Mouse (Mus musculus) midbrain, embryonic 16.5 days (tissue): ENCODE data around the gene Pdzd2. TPM values are rescaled to one million over a fixed set of nuclear protein-coding genes. Genes with fewer than 3 reads are reported as not detected.

ENCODE experiments used
- ATAC-seq: fragments of 200-750 bp; cut with Nextera tagmentation; 2 replicates; pipeline ENCODE4 v1.8.0; 2017; ENCODE audit warnings: moderate TSS enrichment
- H3K27ac ChIP-seq: fragments of 300-500 bp; sonication (generic); 2 replicates; pipeline ENCODE4 v1.5.1; 2014; ENCODE audit warnings: mild to moderate bottlenecking, low read length, mixed read lengths
- H3K27me3 ChIP-seq: fragments of 300-500 bp; sonication (generic); 2 replicates; pipeline ENCODE4 v1.6.1; 2014; ENCODE audit warnings: low read depth, low read length, mixed read lengths; ENCODE audit not compliant: control insufficient read depth, insufficient read depth
- H3K36me3 ChIP-seq: fragments of 300-500 bp; sonication (generic); 2 replicates; pipeline ENCODE4 v1.6.1; 2014; ENCODE audit warnings: mild to moderate bottlenecking, low read length, moderate library complexity, mixed read lengths; ENCODE audit not compliant: control insufficient read depth, insufficient read depth
- H3K4me1 ChIP-seq: fragments of 300-500 bp; sonication (generic); 2 replicates; pipeline ENCODE4 v1.6.1; 2014; ENCODE audit warnings: mild to moderate bottlenecking, low read length, mixed read lengths; ENCODE audit not compliant: control insufficient read depth, insufficient read depth
- H3K4me2 ChIP-seq: fragments of 300-500 bp; sonication (generic); 2 replicates; pipeline ENCODE4 v1.6.1; 2014; ENCODE audit warnings: mild to moderate bottlenecking, low read length, mixed read lengths
- H3K4me3 ChIP-seq: fragments of 300-500 bp; sonication (generic); 2 replicates; pipeline ENCODE4 v1.5.1; 2014; ENCODE audit warnings: low read depth, mild to moderate bottlenecking, low read length, moderate library complexity, mixed read lengths
- H3K9ac ChIP-seq: fragments of 300-500 bp; sonication (generic); 2 replicates; pipeline ENCODE4 v1.6.1; 2014; ENCODE audit warnings: low read depth, low read length, mixed read lengths
- H3K9me3 ChIP-seq: fragments of 300-500 bp; sonication (generic); replicated peaks from 2 replicates; pipeline ENCODE4 v1.6.1; 2014; ENCODE audit warnings: mild to moderate bottlenecking, low read length, mixed read lengths; ENCODE audit not compliant: control insufficient read depth, poor library complexity, severe bottlenecking
- WGBS: fragments of 180-500 bp; shearing (Covaris S2); extraction: QIAGEN DNeasy Blood & Tissue Kit; methylation state at CpG from one replicate; pipeline ENCODE4 v1.1.7; 2014; 5-methylcytosine and 5-hydroxymethylcytosine counted together
- polyA plus RNA-seq: library from polyadenylated mRNA; unstranded; fragments of >200 nt; fragmentation: Nextera tagmentation; extraction: Ambion mirVana; gene quantifications from 2 replicates; pipeline ENCODE4 v1.2.1, GENCODE M21; 2015

Pdzd2 gene
- polyA plus RNA-seq, result 14.5 and 15.0 TPM in 2 replicates

GRCm38 (mm10) chr15:12739277-12740247, at the start of gene Pdzd2:
Gene Pdzd2 (minus strand): TSS chr15:12739924.
- WGBS, result under 1% methylated on average over 72 of the region's 83 CpGs

DNA sequence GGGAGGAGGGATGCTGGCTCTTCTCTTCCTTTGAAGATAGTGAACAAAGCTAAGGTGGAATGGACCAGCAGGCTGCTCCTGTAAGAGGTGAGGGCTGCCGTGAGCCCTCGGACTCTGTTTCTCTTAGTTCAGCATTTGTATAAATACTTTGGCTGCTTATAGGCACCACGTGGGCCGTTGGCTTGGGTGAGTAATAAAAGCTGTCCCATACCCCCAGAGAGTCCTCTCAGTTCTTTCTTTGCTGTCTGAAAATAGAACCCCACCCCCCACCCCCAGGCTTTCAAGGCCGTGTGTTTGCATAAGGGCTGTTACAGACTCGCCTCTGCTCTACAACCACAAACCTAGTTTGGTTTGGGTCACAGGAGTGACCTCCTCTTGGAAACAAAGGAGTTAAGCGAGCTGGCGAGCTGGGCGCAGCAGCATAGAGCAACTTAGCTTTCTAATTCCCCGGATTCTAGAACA, 49.7 kb upstream of the Pdzd2 start:
- H3K4me1 ChIP-seq, result peaks cover 5% of the 10 kb centered on the region; the same call in 1 of the 2 replicates
- H3K36me3 ChIP-seq, result no peaks in the 10 kb centered on the region
- WGBS, result 31% methylated on average over 10 of the region's 10 CpGs
- no peaks in the 10 kb centered on the region for H3K27me3 ChIP-seq
- H3K9ac ChIP-seq, result no peak overlapping the region
- no peak overlapping the region for H3K27ac ChIP-seq
- 0 out of 2 replicates have a peak, but pooled peaks have one; percentile 43 for ATAC-seq
- H3K4me3 ChIP-seq, result no peak overlapping the region
- H3K9me3 ChIP-seq, result no peaks in the 10 kb centered on the region
- no peak overlapping the region for H3K4me2 ChIP-seq

More at GRCm38 (mm10) chr15:12739277-12740247, at the start of gene Pdzd2:
- peak; percentile 99 for ATAC-seq
- Histone ChIP-seq H3K4me3 (peak within 1 kb of the TSS; percentile 69), H3K4me2 (peak within 1 kb of the TSS; percentile 72), H3K9me3 (no peaks in the 10 kb centered on the region), H3K27ac (peak within 1 kb of the TSS; percentile 83), H3K4me1 (peaks cover 21% of the 10 kb centered on the region), H3K36me3 (no peaks in the 10 kb centered on the region), H3K27me3 (no peaks in the 10 kb centered on the region), H3K9ac (peak within 1 kb of the TSS; percentile 77)

DNA sequence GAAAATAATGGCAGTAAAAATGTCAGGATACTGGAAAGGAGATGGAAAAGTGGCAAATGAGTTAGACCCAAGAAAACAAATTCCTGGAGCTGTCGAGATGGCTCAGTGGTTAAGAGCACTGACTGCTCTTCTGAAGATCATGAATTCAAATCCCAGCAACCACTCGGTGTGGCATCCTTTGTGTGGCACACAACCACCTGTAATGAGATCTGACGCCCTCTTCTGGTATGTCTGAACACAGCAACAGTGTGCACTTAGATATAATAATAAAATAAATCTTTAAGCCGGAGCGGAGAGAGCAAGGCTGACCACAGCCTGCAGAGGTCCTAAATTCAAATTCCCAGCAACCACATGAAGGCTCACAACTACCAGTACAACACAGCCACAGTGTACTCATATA, 48.8 kb upstream of the Pdzd2 start:
- 0 out of 2 replicates have a peak, but pooled peaks cover 5% of the 10 kb centered on the region for H3K4me1 ChIP-seq
- no peaks in the 10 kb centered on the region for H3K27me3 ChIP-seq
- H3K27ac ChIP-seq, result no peak overlapping the region
- no peak overlapping the region for H3K4me2 ChIP-seq
- no peak overlapping the region for H3K4me3 ChIP-seq
- WGBS, result 79% methylated on average over 5 of the region's 5 CpGs
- no peaks in the 10 kb centered on the region for H3K36me3 ChIP-seq
- no peaks in the 10 kb centered on the region for H3K9me3 ChIP-seq
- no peak overlapping the region for H3K9ac ChIP-seq
- ATAC-seq, result no peak

GRCm38 (mm10) chr15:12781729-12782326, 42.1 kb upstream of the Pdzd2 start:
- no peaks in the 10 kb centered on the region for H3K9me3 ChIP-seq
- H3K4me1 ChIP-seq, result no peaks in the 10 kb centered on the region
- H3K27me3 ChIP-seq, result no peaks in the 10 kb centered on the region
- WGBS, result 83% methylated on average over 12 of the region's 16 CpGs
- no peaks in the 10 kb centered on the region for H3K36me3 ChIP-seq
- no peak for ATAC-seq
- no peak overlapping the region for H3K9ac ChIP-seq
- H3K4me2 ChIP-seq, result no peak overlapping the region
- no peak overlapping the region for H3K4me3 ChIP-seq
- no peak overlapping the region for H3K27ac ChIP-seq

- ATAC-seq, result no peak
- H3K9me3 ChIP-seq, result no peaks in the 10 kb centered on the region
- no peaks in the 10 kb centered on the region for H3K4me1 ChIP-seq
- no peak overlapping the region for H3K9ac ChIP-seq
- no peaks in the 10 kb centered on the region for H3K36me3 ChIP-seq
- no peaks in the 10 kb centered on the region for H3K27me3 ChIP-seq
- no peak overlapping the region for H3K4me2 ChIP-seq
- H3K4me3 ChIP-seq, result no peak overlapping the region
- no peak overlapping the region for H3K27ac ChIP-seq
- WGBS, result 92% methylated on average over 6 of the region's 6 CpGs
These were observed 41.6 kb upstream of the Pdzd2 start for GRCm38 (mm10) chr15:12781296-12781695.

DNA sequence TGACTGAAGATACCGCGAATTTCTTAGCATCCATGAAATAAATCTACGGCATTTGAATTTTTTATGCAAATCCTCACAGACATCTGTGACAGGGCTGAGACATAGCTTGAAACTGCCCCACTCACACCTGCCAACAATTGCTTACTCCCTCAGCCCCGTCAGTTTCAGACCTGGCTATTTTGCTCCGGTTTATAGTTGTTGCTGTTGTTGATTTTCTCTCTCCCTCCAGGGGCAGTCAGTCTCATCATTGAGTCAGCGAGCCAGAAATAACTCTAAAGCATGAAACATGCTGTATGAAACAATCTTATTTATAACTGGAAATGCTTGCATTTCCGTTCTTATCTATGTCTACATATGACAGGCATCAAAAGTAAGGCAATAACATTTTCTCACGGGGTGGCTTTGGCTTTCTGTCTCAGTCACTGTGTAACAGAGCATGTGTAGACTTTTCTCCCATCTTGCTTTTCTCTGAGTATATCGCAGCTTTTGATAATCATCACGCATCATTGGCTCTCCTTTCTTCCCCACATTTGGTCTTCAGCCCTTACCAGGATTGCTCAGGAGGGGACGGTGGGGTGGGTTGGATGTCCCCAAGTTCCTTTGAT, 34.5 kb upstream of the Pdzd2 start:
- Histone ChIP-seq H3K4me1 (no peaks in the 10 kb centered on the region; the same call in 1 of the 2 replicates), H3K9ac (no peak overlapping the region), H3K27me3 (no peaks in the 10 kb centered on the region), H3K9me3 (no peaks in the 10 kb centered on the region), H3K4me3 (no peak overlapping the region), H3K27ac (peak overlapping the region; percentile 26; the same call in 1 of the 2 replicates), H3K36me3 (no peaks in the 10 kb centered on the region), H3K4me2 (no peak overlapping the region)
- WGBS, result 61% methylated on average over 11 of the region's 11 CpGs
- peak; percentile 58; the same call in 1 of the 2 replicates for ATAC-seq

- WGBS, result 78% methylated on average over 7 of the region's 7 CpGs
- Histone ChIP-seq H3K27me3 (no peaks in the 10 kb centered on the region), H3K9ac (no peak overlapping the region), H3K9me3 (no peaks in the 10 kb centered on the region), H3K4me1 (no peaks in the 10 kb centered on the region; the same call in 1 of the 2 replicates), H3K27ac (no peak overlapping the region), H3K4me2 (no peak overlapping the region), H3K36me3 (no peaks in the 10 kb centered on the region), H3K4me3 (no peak overlapping the region)
- no peak for ATAC-seq
These were observed 31.2 kb upstream of the Pdzd2 start for GRCm38 (mm10) chr15:12770958-12771357.

- H3K4me3 ChIP-seq, result no peak overlapping the region
- H3K4me2 ChIP-seq, result no peak overlapping the region
- no peaks in the 10 kb centered on the region for H3K36me3 ChIP-seq
- no peaks in the 10 kb centered on the region for H3K27me3 ChIP-seq
- no peak overlapping the region for H3K9ac ChIP-seq
- no peaks in the 10 kb centered on the region for H3K9me3 ChIP-seq
- H3K27ac ChIP-seq, result no peak overlapping the region
- no peaks in the 10 kb centered on the region for H3K4me1 ChIP-seq
- no peak for ATAC-seq
- 81% methylated on average over 4 of the region's 4 CpGs for WGBS
These were observed 27.1 kb upstream of the Pdzd2 start for GRCm38 (mm10) chr15:12766848-12767247.
